Mouse (Mus musculus) c-Kit-negative CD71-positive TER-119-positive erythroid progenitor cells, embryonic 14.5 days (primary cell): ENCODE results near the gene Upk3b.
A peak's percentile ranks its signal among the peaks of the same experiment; 100 is the strongest.

Experiments used
- DNase-seq: peaks from one replicate; pipeline ENCODE4 v3.0.0-alpha.2; 2013; ENCODE audit warnings: low read depth, low spot score

Upk3b gene

GRCm38 (mm10) chr5:136038258-136039214 is at the start of gene Upk3b:
Upk3b (plus strand) TSS chr5:136038496.
- DNase-seq, result no peak

GRCm38 (mm10) chr5:135990601-135991000 is 47.7 kb upstream of the Upk3b start:
- DNase-seq, result no peak

- no peak for DNase-seq
Measured at GRCm38 (mm10) chr5:135993381-135993965, 44.8 kb upstream of the Upk3b start.

- DNase-seq, result no peak
Measured at GRCm38 (mm10) chr5:135994335-135994724, 44.0 kb upstream of the Upk3b start.

GRCm38 (mm10) chr5:135994725-135995687 is 43.3 kb upstream of the Upk3b start, which contains the start of gene Dtx2:
Dtx2 (plus strand) TSS chr5:135994800.
- peak; percentile 68 for DNase-seq

- no peak for DNase-seq
Measured at GRCm38 (mm10) chr5:135996162-135996561, 42.1 kb upstream of the Upk3b start.

GRCm38 (mm10) chr5:136001222-136001621 is 37.1 kb upstream of the Upk3b start:
- DNase-seq, result no peak

- no peak for DNase-seq
Measured at GRCm38 (mm10) chr5:136002325-136002724, 36.0 kb upstream of the Upk3b start.

GRCm38 (mm10) chr5:136002751-136003151 is 35.5 kb upstream of the Upk3b start:
- DNase-seq, result no peak

GRCm38 (mm10) chr5:136004537-136004936 is 33.8 kb upstream of the Upk3b start:
- DNase-seq, result no peak

- DNase-seq, result no peak
Measured at GRCm38 (mm10) chr5:136007745-136008144, 30.6 kb upstream of the Upk3b start.

- no peak for DNase-seq
Measured at GRCm38 (mm10) chr5:136014877-136015276, 23.4 kb upstream of the Upk3b start.

- no peak for DNase-seq
Measured at GRCm38 (mm10) chr5:136015586-136015985, 22.7 kb upstream of the Upk3b start.

GRCm38 (mm10) chr5:136016014-136016876 is 22.1 kb upstream of the Upk3b start:
- DNase-seq, result no peak

GRCm38 (mm10) chr5:136017262-136017661 is 21.0 kb upstream of the Upk3b start:
- DNase-seq, result no peak

- no peak for DNase-seq
Measured at GRCm38 (mm10) chr5:136018726-136019125, 19.6 kb upstream of the Upk3b start.

GRCm38 (mm10) chr5:136019907-136020306 is 18.4 kb upstream of the Upk3b start:
- DNase-seq, result no peak

- DNase-seq, result no peak
Measured at GRCm38 (mm10) chr5:136025712-136026111, 12.6 kb upstream of the Upk3b start.

- DNase-seq, result no peak
Measured at GRCm38 (mm10) chr5:136026859-136027258, 11.4 kb upstream of the Upk3b start.

- DNase-seq, result no peak
Measured at GRCm38 (mm10) chr5:136027612-136028311, 10.5 kb upstream of the Upk3b start.
